Mouse (Mus musculus): Measurements from ENCODE around the gene Sart1. TPM values are rescaled to one million over a fixed set of nuclear protein-coding genes. Genes with fewer than 3 reads are reported as not detected.
"Not testable (repeated sequence)": the region's sequence is repeated elsewhere in the genome, so short reads cannot be mapped to it uniquely, and the experiment has no call there.

Sart1 gene
- total RNA-seq, 2 experiments from 2014 or later, result 40.1 to 50.3 TPM

- peak overlapping the region; percentile 73 for H3K4me3 ChIP-seq
- no peak for TF ChIP-seq CTCF (IDR thresholded peaks at IDR 0.05)
- H3K27ac ChIP-seq, result peak overlapping the region; percentile 91
- intact Hi-C loops (cut with DNase I), result no loop called here
- DNase-seq, result no peak
These were observed 22.1 kb upstream of the Sart1 start for GRCm38 (mm10) chr19:5410641-5411040.

GRCm38 (mm10) chr19:5409068-5409467, 20.6 kb upstream of the Sart1 start:
- H3K27ac ChIP-seq, result peak overlapping the region; percentile 98
- H3K4me3 ChIP-seq, result peak overlapping the region; percentile 78
- intact Hi-C loops (cut with DNase I), result loop anchor here (2.0 to 5.0 kb wide), 2 partner anchors 16 to 78 kb away; partner anchors contain the start of genes AI837181, Drap1 and Mus81
- TF ChIP-seq CTCF (IDR thresholded peaks at IDR 0.05), result no peak
- peak; percentile 64 for DNase-seq

GRCm38 (mm10) chr19:5408057-5409001, 19.8 kb upstream of the Sart1 start:
- intact Hi-C loops (cut with DNase I), result loop anchor here (2.0 to 5.0 kb wide), 2 partner anchors 16 to 79 kb away; partner anchors contain the start of genes AI837181, Drap1 and Mus81
- Histone ChIP-seq H3K27ac (peak overlapping the region; percentile 98), H3K4me3 (peak overlapping the region; percentile 78)
- no peak for TF ChIP-seq CTCF (IDR thresholded peaks at IDR 0.05)
- DNase-seq, result no peak

GRCm38 (mm10) chr19:5407133-5407532, 18.6 kb upstream of the Sart1 start:
- peak; percentile 75 for TF ChIP-seq CTCF (IDR thresholded peaks at IDR 0.05)
- Histone ChIP-seq H3K27ac (peak overlapping the region; percentile 98), H3K4me3 (peak overlapping the region; percentile 78)
- peak; percentile 79 for DNase-seq
- intact Hi-C loops (cut with DNase I), result loop anchor here (5.0 kb wide), 1 partner anchor 80 kb away; the partner anchor contains the start of gene Mus81

- peak overlapping the region; percentile 78 for H3K4me3 ChIP-seq
- DNase-seq, result peak; percentile 62
- intact Hi-C loops (cut with DNase I), result loop anchor here (5.0 kb wide), 1 partner anchor 81 kb away; the partner anchor contains the start of gene Mus81
- H3K27ac ChIP-seq, result peak overlapping the region; percentile 98
These were observed 18.1 kb upstream of the Sart1 start for GRCm38 (mm10) chr19:5406531-5407126.

- no peak for TF ChIP-seq CTCF (IDR thresholded peaks at IDR 0.05)
- Histone ChIP-seq H3K4me3 (peak overlapping the region; percentile 66), H3K27ac (peak overlapping the region; percentile 88)
- intact Hi-C loops (cut with DNase I), result loop anchor here (5.0 kb wide), 1 partner anchor 81 kb away; the partner anchor contains the start of gene Mus81
- no peak for DNase-seq
These were observed 17.4 kb upstream of the Sart1 start for GRCm38 (mm10) chr19:5405924-5406323.

- H3K27ac ChIP-seq, result no peak within 1 kb of the TSS
- DNase-seq, result no peak
- TF ChIP-seq CTCF (IDR thresholded peaks at IDR 0.05), result no peak
- intact Hi-C loops (cut with DNase I), result no loop called here
- H3K4me3 ChIP-seq, result no peak within 1 kb of the TSS
These were observed 13.8 kb upstream of the Sart1 start, which contains the start of gene Tsga10ip for GRCm38 (mm10) chr19:5402293-5402692. Gene Tsga10ip, minus strand, starts transcription at chr19:5402526.

GRCm38 (mm10) chr19:5401073-5401472, 12.6 kb upstream of the Sart1 start:
- DNase-seq; intact Hi-C loops (cut with DNase I): not testable (repeated sequence)

GRCm38 (mm10) chr19:5395371-5395770, 6.9 kb upstream of the Sart1 start:
- Histone ChIP-seq H3K4me3 (no peak overlapping the region), H3K27ac (no peak overlapping the region)
- no peak for DNase-seq
- intact Hi-C loops (cut with DNase I), result no loop called here
- no peak for TF ChIP-seq CTCF (IDR thresholded peaks at IDR 0.05)

More at GRCm38 (mm10) chr19:5401073-5401472, 12.6 kb upstream of the Sart1 start:
- not testable (repeated sequence) for H3K4me3 ChIP-seq, H3K27ac ChIP-seq

GRCm38 (mm10) chr19:5394168-5394567, 5.7 kb upstream of the Sart1 start:
- H3K4me3 ChIP-seq, result no peak overlapping the region
- intact Hi-C loops (cut with DNase I), result no loop called here
- H3K27ac ChIP-seq, result no peak overlapping the region
- TF ChIP-seq CTCF (IDR thresholded peaks at IDR 0.05), result no peak
- no peak for DNase-seq

- H3K27ac ChIP-seq, result no peak overlapping the region
These were observed 4.4 kb upstream of the Sart1 start for GRCm38 (mm10) chr19:5392892-5393291.

GRCm38 (mm10) chr19:5390416-5390815, 1.9 kb upstream of the Sart1 start:
- Histone ChIP-seq H3K4me3 (peak overlapping the region; percentile 86), H3K27ac (peak overlapping the region; percentile 94; the same call in 1 of the 2 replicates)
- intact Hi-C loops (cut with DNase I), result no loop called here
- no peak for TF ChIP-seq CTCF (IDR thresholded peaks at IDR 0.05)
- DNase-seq, result no peak

More at GRCm38 (mm10) chr19:5392892-5393291, 4.4 kb upstream of the Sart1 start:
- no peak for TF ChIP-seq CTCF (IDR thresholded peaks at IDR 0.05)
- no peak overlapping the region for H3K4me3 ChIP-seq
- intact Hi-C loops (cut with DNase I), result no loop called here
- DNase-seq, result no peak

GRCm38 (mm10) chr19:5389647-5390046, 1.1 kb upstream of the Sart1 start:
- Histone ChIP-seq H3K4me3 (peak overlapping the region; percentile 86), H3K27ac (peak overlapping the region; percentile 94)
- no peak for DNase-seq
- intact Hi-C loops (cut with DNase I), result no loop called here
- no peak for TF ChIP-seq CTCF (IDR thresholded peaks at IDR 0.05)
